Mouse (Mus musculus) midbrain, embryonic 14.5 days (tissue): ENCODE results near the gene Gcn1l1. TPM values are rescaled to one million over a fixed set of nuclear protein-coding genes. Genes with fewer than 3 reads are reported as not detected.

Source experiments
- ATAC-seq: fragments of 200-750 bp; cut with Nextera tagmentation; 2 replicates; pipeline ENCODE4 v1.8.0; 2017; ENCODE audit warnings: moderate number of reproducible peaks, moderate library complexity; ENCODE audit not compliant: low FRiP score, low TSS enrichment
- DNase-seq: peaks from one replicate; pipeline ENCODE4 v3.0.0-alpha.2; 2015
- H3K27ac ChIP-seq: fragments of 300-500 bp; sonication (generic); replicated peaks from 2 replicates; pipeline ENCODE4 v1.5.1; 2014; ENCODE audit warnings: mild to moderate bottlenecking, low read depth, low read length, moderate library complexity
- H3K27me3 ChIP-seq: fragments of 300-500 bp; sonication (generic); 2 replicates; pipeline ENCODE4 v1.6.1; 2014; ENCODE audit warnings: low read length, control low read depth, mixed read lengths; ENCODE audit not compliant: control insufficient read depth, insufficient read depth
- H3K36me3 ChIP-seq: fragments of 300-500 bp; sonication (generic); 2 replicates; pipeline ENCODE4 v1.6.1; 2014; ENCODE audit warnings: low read length, control low read depth; ENCODE audit not compliant: control insufficient read depth, insufficient read depth
- H3K4me1 ChIP-seq: fragments of 300-500 bp; sonication (generic); 2 replicates; pipeline ENCODE4 v1.6.1; 2014; ENCODE audit warnings: mild to moderate bottlenecking, antibody characterized with exemption, low read length, control low read depth; ENCODE audit not compliant: control insufficient read depth, insufficient read depth
- H3K4me2 ChIP-seq: fragments of 300-500 bp; sonication (generic); 2 replicates; pipeline ENCODE4 v1.6.1; 2014; ENCODE audit warnings: mild to moderate bottlenecking, low read length, moderate library complexity
- H3K4me3 ChIP-seq: fragments of 300-500 bp; sonication (generic); replicated peaks from 2 replicates; pipeline ENCODE4 v1.5.1; 2014; ENCODE audit warnings: low read depth, low read length
- H3K9ac ChIP-seq: fragments of 300-500 bp; sonication (generic); replicated peaks from 2 replicates; pipeline ENCODE4 v1.6.1; 2014; ENCODE audit warnings: mild to moderate bottlenecking, low read length, moderate library complexity
- H3K9me3 ChIP-seq: fragments of 300-500 bp; sonication (generic); 2 replicates; pipeline ENCODE4 v1.6.1; 2016; ENCODE audit warnings: low read length, control low read depth, mixed read lengths; ENCODE audit not compliant: control insufficient read depth
- WGBS: fragments of 180-500 bp; shearing (Covaris S2); extraction: QIAGEN DNeasy Blood & Tissue Kit; methylation state at CpG from one replicate; pipeline ENCODE4 v1.1.7; 2014; 5-methylcytosine and 5-hydroxymethylcytosine counted together
- microRNA-seq: library from miRNA; unstranded; fragments of <30 nt; microRNA quantifications from one replicate; pipeline ENCODE4, GENCODE M21; 2016
- polyA plus RNA-seq: library from polyadenylated mRNA; unstranded; fragments of >200 nt; fragmentation: Nextera tagmentation; extraction: Ambion mirVana; gene quantifications from 2 replicates; pipeline ENCODE4 v1.2.1, GENCODE M21; 2014

Gene Gcn1l1
- polyA plus RNA-seq, 1 experiment from 2014 or later, result 51.2 TPM

DNA sequence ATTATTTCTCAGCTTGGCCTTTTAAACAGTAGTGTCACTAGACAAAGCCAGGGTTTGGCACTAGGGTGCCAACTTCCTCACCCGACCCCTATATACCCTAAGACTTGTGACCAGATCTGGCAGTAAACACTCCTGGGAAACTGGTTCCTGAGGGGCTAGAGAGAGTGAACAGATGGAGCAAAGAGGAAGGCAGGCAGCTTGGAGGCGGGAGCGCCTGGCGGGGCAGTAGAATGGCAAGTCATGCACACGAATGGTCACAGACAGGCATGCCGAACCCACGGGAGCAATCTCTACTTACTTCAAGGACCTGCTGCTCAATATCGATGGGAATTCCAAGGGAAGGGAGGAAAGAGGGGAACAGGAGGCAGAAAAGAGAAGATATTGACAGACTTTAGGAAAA is 106.8 kb downstream of the Gcn1l1 start:
- WGBS, result 72% methylated on average over 8 of the region's 8 CpGs
- H3K9ac ChIP-seq, result no peak overlapping the region
- no peaks in the 10 kb centered on the region for H3K9me3 ChIP-seq
- ATAC-seq (no peak), DNase-seq (no peak)
- H3K27me3 ChIP-seq, result no peaks in the 10 kb centered on the region
- no peak overlapping the region for H3K27ac ChIP-seq
- H3K4me1 ChIP-seq, result no peaks in the 10 kb centered on the region
- H3K4me2 ChIP-seq, result no peak overlapping the region
- H3K4me3 ChIP-seq, result no peak overlapping the region
- peaks cover 12% of the 10 kb centered on the region; the same call in 1 of the 2 replicates for H3K36me3 ChIP-seq

Small RNAs within 50 kb of the gene (microRNA-seq; reads per million reads assigned to microRNA genes)
- gene Mir7029 (0.59 reads per million), gene Mir7030 (not detected)

Other genes with a start within 250 kb of the Gcn1l1 start
- gene Srsf9, start 238.1 kb upstream of the Gcn1l1 start, polyA plus RNA-seq, result 132 and 150 TPM in 2 replicates
- gene Gatc, start 224.1 kb upstream of the Gcn1l1 start, polyA plus RNA-seq, result 38.2 and 43.4 TPM in 2 replicates
- gene Triap1, start 224.0 kb upstream of the Gcn1l1 start, polyA plus RNA-seq, result 48.4 and 50.1 TPM in 2 replicates
- gene Cox6a1, start 216.3 kb upstream of the Gcn1l1 start, polyA plus RNA-seq, result 938 and 1,310 TPM in 2 replicates
- gene Msi1, start 135.7 kb upstream of the Gcn1l1 start, polyA plus RNA-seq, result 71.6 and 101 TPM in 2 replicates
- not detected in 2 replicates for gene Pla2g1b, start 99.0 kb upstream of the Gcn1l1 start, polyA plus RNA-seq
- 23.8 and 25.9 TPM in 2 replicates for gene Sirt4, start 80.5 kb upstream of the Gcn1l1 start, polyA plus RNA-seq
- 10.9 and 11.3 TPM in 2 replicates for gene Pxn, start 58.6 kb upstream of the Gcn1l1 start, polyA plus RNA-seq
- gene Rplp0, start 5.8 kb upstream of the Gcn1l1 start, polyA plus RNA-seq, result 1,038 and 1,071 TPM in 2 replicates
- gene Rab35, start 66.7 kb downstream of the Gcn1l1 start, polyA plus RNA-seq, result 24.9 and 28.0 TPM in 2 replicates
- 39.0 and 42.2 TPM in 2 replicates for gene Bicdl1, start 166.4 kb downstream of the Gcn1l1 start, polyA plus RNA-seq